Mouse (Mus musculus): ENCODE measurements at regions not wholly inside any gene's neighbourhood (a gene's known extent, or its start where the extent isn't known, plus 50 kb on each side); places are given as distances from the start of the nearest gene placed in this dataset.

DNA sequence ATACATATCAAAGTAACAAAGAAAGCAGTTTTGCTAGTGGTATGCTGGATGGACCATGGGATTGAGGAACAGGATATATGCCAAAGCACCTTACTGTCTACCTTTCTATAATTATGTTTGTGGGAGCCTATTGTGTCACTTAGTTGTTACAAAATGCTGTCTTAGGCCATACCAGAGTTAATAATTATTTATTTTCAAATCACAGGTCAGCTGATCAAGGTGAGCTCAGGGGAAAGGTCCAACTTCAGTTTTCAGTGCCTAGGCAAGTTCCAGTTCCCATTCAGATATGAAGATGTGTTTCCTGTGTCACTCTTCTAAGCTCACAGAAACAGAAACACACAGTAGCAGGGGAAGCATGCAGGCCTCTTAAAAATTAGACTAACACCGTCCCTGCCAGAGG, 75.5 kb upstream of the Ell2 start:
- TF ChIP-seq ZC3H11A (IDR thresholded peaks at IDR 0.05; ENCODE audit: borderline replicate concordance, low read depth, low read length), result no peak
- TF ChIP-seq CHD2 (IDR thresholded peaks at IDR 0.05; ENCODE audit: low read depth, low read length), result no peak
- TF ChIP-seq HCFC1 (IDR thresholded peaks at IDR 0.05; ENCODE audit: borderline replicate concordance, insufficient read depth, low read length), result no peak
- no peak for TF ChIP-seq MAFK (IDR thresholded peaks at IDR 0.05; ENCODE audit: insufficient read depth, low read depth, low read length)
